Mouse (Mus musculus) midbrain, postnatal 0 days (tissue): ENCODE results near the gene Sprtn. TPM values are rescaled to one million over a fixed set of nuclear protein-coding genes. Genes with fewer than 3 reads are reported as not detected.

Source experiments
- ATAC-seq: fragments of 200-750 bp; cut with Nextera tagmentation; 2 replicates; pipeline ENCODE4 v1.8.0; 2017; ENCODE audit warnings: moderate number of reproducible peaks, mild to moderate bottlenecking, moderate TSS enrichment, moderate library complexity; ENCODE audit not compliant: low FRiP score
- DNase-seq: peaks from one replicate; pipeline ENCODE4 v3.0.0-alpha.2; 2015; ENCODE audit warnings: low spot score
- H3K27ac ChIP-seq: fragments of 300-500 bp; sonication (generic); 2 replicates; pipeline ENCODE4 v1.5.1; 2014; ENCODE audit warnings: low read depth, mild to moderate bottlenecking, low read length, mixed read lengths
- H3K27me3 ChIP-seq: fragments of 300-500 bp; sonication (generic); 2 replicates; pipeline ENCODE4 v1.6.1; 2014; ENCODE audit warnings: low read length, control low read depth, mixed read lengths; ENCODE audit not compliant: insufficient read depth
- H3K36me3 ChIP-seq: fragments of 300-500 bp; sonication (generic); 2 replicates; pipeline ENCODE4 v1.6.1; 2014; ENCODE audit warnings: low read length, control low read depth, mixed read lengths; ENCODE audit not compliant: insufficient read depth
- H3K4me1 ChIP-seq: fragments of 300-500 bp; sonication (generic); 2 replicates; pipeline ENCODE4 v1.6.1; 2014; ENCODE audit warnings: mild to moderate bottlenecking, control low read depth, antibody characterized with exemption, low read length, mixed read lengths; ENCODE audit not compliant: insufficient read depth
- H3K4me2 ChIP-seq: fragments of 300-500 bp; sonication (generic); 2 replicates; pipeline ENCODE4 v1.6.1; 2014; ENCODE audit warnings: low read depth, mild to moderate bottlenecking, low read length, mixed read lengths; ENCODE audit not compliant: poor library complexity, severe bottlenecking
- H3K4me3 ChIP-seq: fragments of 300-500 bp; sonication (generic); 2 replicates; pipeline ENCODE4 v1.5.1; 2014; ENCODE audit warnings: low read depth, mild to moderate bottlenecking, low read length, moderate library complexity
- H3K9ac ChIP-seq: fragments of 300-500 bp; sonication (generic); replicated peaks from 2 replicates; pipeline ENCODE4 v1.6.1; 2014; ENCODE audit warnings: mild to moderate bottlenecking, low read length, moderate library complexity, mixed read lengths; ENCODE audit not compliant: poor library complexity, severe bottlenecking
- H3K9me3 ChIP-seq: fragments of 300-500 bp; sonication (generic); 2 replicates; pipeline ENCODE4 v1.6.1; 2016; ENCODE audit warnings: low read length, control low read depth
- CTCF ChIP-seq: IDR thresholded peaks from 2 replicates; pipeline ENCODE4 v1.5.1; 2016; ENCODE audit warnings: antibody characterized with exemption, mild to moderate bottlenecking
- WGBS: fragments of 180-500 bp; shearing (Covaris S2); extraction: QIAGEN DNeasy Blood & Tissue Kit; methylation state at CpG from one replicate; pipeline ENCODE4 v1.1.7; 2014; 5-methylcytosine and 5-hydroxymethylcytosine counted together
- polyA plus RNA-seq: library from polyadenylated mRNA; unstranded; fragments of >200 nt; fragmentation: Nextera tagmentation; extraction: Ambion mirVana; gene quantifications from 2 replicates; pipeline ENCODE4 v1.2.1, GENCODE M21; 2015
- total RNA-seq: library from RNA; depleted of rRNA; stranded (reverse); fragments of >200 nt; gene quantifications from 2 replicates; pipeline ENCODE4 v1.2.3, GENCODE M21; 2014; rRNA removed

Gene Sprtn
- total and polyA plus RNA-seq, 2 experiments from 2014 or later = 6.0 to 13.9 TPM

- no peak for DNase-seq
- ATAC-seq = no peak
- Histone ChIP-seq H3K4me1 (peaks cover 9% of the 10 kb centered on the region; the same call in 1 of the 2 replicates), H3K27ac (no peak overlapping the region), H3K9me3 (no peaks in the 10 kb centered on the region), H3K4me3 (peak overlapping the region; percentile 68; the same call in 1 of the 2 replicates), H3K4me2 (peak overlapping the region; percentile 87), H3K27me3 (no peaks in the 10 kb centered on the region), H3K9ac (no peak overlapping the region), H3K36me3 (no peaks in the 10 kb centered on the region)
- TF ChIP-seq CTCF = no peak
- 75% methylated on average over 2 of the region's 2 CpGs for WGBS
Measured at GRCm38 (mm10) chr8:124950865-124951264, 53.2 kb downstream of the Sprtn start.

GRCm38 (mm10) chr8:124953188-124953587 lies 55.5 kb downstream of the Sprtn start:
- no peak overlapping the region for H3K9ac ChIP-seq
- DNase-seq (no peak), ATAC-seq (no peak)
- H3K4me1 ChIP-seq = peaks cover 9% of the 10 kb centered on the region; the same call in 1 of the 2 replicates
- no peak for TF ChIP-seq CTCF
- no peaks in the 10 kb centered on the region for H3K36me3 ChIP-seq
- no peak overlapping the region for H3K27ac ChIP-seq
- no peaks in the 10 kb centered on the region for H3K27me3 ChIP-seq
- H3K9me3 ChIP-seq = no peaks in the 10 kb centered on the region
- no peak overlapping the region for H3K4me3 ChIP-seq
- WGBS = 85% methylated on average over 7 of the region's 7 CpGs
- no peak overlapping the region for H3K4me2 ChIP-seq

GRCm38 (mm10) chr8:124954572-124955082 lies 56.9 kb downstream of the Sprtn start:
- H3K9me3 ChIP-seq = no peaks in the 10 kb centered on the region
- no peak for ATAC-seq
- no peak overlapping the region for H3K27ac ChIP-seq
- no peak overlapping the region for H3K4me2 ChIP-seq
- no peaks in the 10 kb centered on the region for H3K36me3 ChIP-seq
- TF ChIP-seq CTCF = no peak
- 71% methylated on average over 8 of the region's 8 CpGs for WGBS
- DNase-seq = no peak
- H3K4me3 ChIP-seq = no peak overlapping the region
- H3K4me1 ChIP-seq = peaks cover 9% of the 10 kb centered on the region; the same call in 1 of the 2 replicates
- no peaks in the 10 kb centered on the region for H3K27me3 ChIP-seq
- H3K9ac ChIP-seq = no peak overlapping the region

Other genes starting within 250 kb of the Sprtn start
- gene 2310022B05Rik, start 234.5 kb upstream of the Sprtn start, total RNA-seq = 87.6 and 88.0 TPM in 2 replicates
- gene 2310022B05Rik, start 234.5 kb upstream of the Sprtn start, polyA plus RNA-seq = 30.1 and 31.4 TPM in 2 replicates
- gene Ttc13, start 175.9 kb upstream of the Sprtn start, total RNA-seq = 64.8 and 76.5 TPM in 2 replicates
- 64.0 and 66.5 TPM in 2 replicates for gene Ttc13, start 175.9 kb upstream of the Sprtn start, polyA plus RNA-seq
- 22.5 and 25.4 TPM in 2 replicates for gene Arv1, start 175.7 kb upstream of the Sprtn start, total RNA-seq
- gene Arv1, start 175.7 kb upstream of the Sprtn start, polyA plus RNA-seq = 35.2 and 35.7 TPM in 2 replicates
- 1.2 TPM in 1 of 2 replicates, not detected in the other for gene Fam89a, start 146.1 kb upstream of the Sprtn start, total RNA-seq
- 0.25 and 0.26 TPM in 2 replicates for gene Fam89a, start 146.1 kb upstream of the Sprtn start, polyA plus RNA-seq
- 87.1 and 104 TPM in 2 replicates for gene Trim67, start 104.8 kb upstream of the Sprtn start, total RNA-seq
- 22.0 and 25.6 TPM in 2 replicates for gene Trim67, start 104.8 kb upstream of the Sprtn start, polyA plus RNA-seq
- 45.1 and 47.2 TPM in 2 replicates for gene Gnpat, start 34.9 kb upstream of the Sprtn start, total RNA-seq
- 48.2 and 58.5 TPM in 2 replicates for gene Gnpat, start 34.9 kb upstream of the Sprtn start, polyA plus RNA-seq
- gene 2810004N23Rik, start 34.8 kb upstream of the Sprtn start, total RNA-seq = 20.6 and 24.7 TPM in 2 replicates
- gene 2810004N23Rik, start 34.8 kb upstream of the Sprtn start, polyA plus RNA-seq = 20.3 and 20.4 TPM in 2 replicates
- gene Exoc8, start 181 bp upstream of the Sprtn start, total RNA-seq = 33.6 and 34.4 TPM in 2 replicates
- gene Exoc8, start 181 bp upstream of the Sprtn start, polyA plus RNA-seq = 10.5 and 10.7 TPM in 2 replicates
- gene Egln1, start 51.4 kb downstream of the Sprtn start, total RNA-seq = 42.1 and 52.7 TPM in 2 replicates
- gene Egln1, start 51.4 kb downstream of the Sprtn start, polyA plus RNA-seq = 12.9 and 13.6 TPM in 2 replicates
- gene Tsnax, start 115.1 kb downstream of the Sprtn start, total RNA-seq = 118 and 130 TPM in 2 replicates
- gene Tsnax, start 115.1 kb downstream of the Sprtn start, polyA plus RNA-seq = 221 and 227 TPM in 2 replicates
- gene Disc1, start 156.3 kb downstream of the Sprtn start, total RNA-seq = 6.1 and 8.7 TPM in 2 replicates
- gene Disc1, start 156.3 kb downstream of the Sprtn start, polyA plus RNA-seq = 0.77 and 1.4 TPM in 2 replicates